Mouse (Mus musculus): Measurements from ENCODE around the gene Camta1. TPM values are rescaled to one million over a fixed set of nuclear protein-coding genes. Genes with fewer than 3 reads are reported as not detected.

Gene Camta1
- polyA plus RNA-seq, 1 experiment from 2014 or later: 150 TPM

- DNase-seq (ENCODE audit: low spot score, missing footprints) (peak; percentile 100), ATAC-seq (ENCODE audit: low FRiP score) (peak; percentile 63)
- Histone ChIP-seq H3K27ac (ENCODE audit: low read depth, low read length) (peak overlapping the region; percentile 88), H3K4me2 (peak overlapping the region; percentile 46), H3K36me3 (ENCODE audit: control insufficient read depth, insufficient read depth, low read length) (no peaks in the 10 kb centered on the region), H3K27me3 (ENCODE audit: control insufficient read depth, insufficient read depth, low read length) (no peaks in the 10 kb centered on the region), H3K9ac (ENCODE audit: low read length) (peak overlapping the region; percentile 52), H3K4me1 (ENCODE audit: control insufficient read depth, insufficient read depth, low read length) (peaks cover 31% of the 10 kb centered on the region), H3K9me3 (ENCODE audit: control insufficient read depth, low read length) (peaks cover 10% of the 10 kb centered on the region; the same call in 1 of the 2 replicates), H3K4me3 (ENCODE audit: low read depth, low read length) (peak overlapping the region; percentile 14; the same call in 1 of the 2 replicates)
- 8% methylated on average over 13 of the region's 13 CpGs for WGBS
Measured at GRCm38 (mm10) chr4:151141196-151141880, 720.3 kb downstream of the Camta1 start.

GRCm38 (mm10) chr4:151140368-151140982 is 721.2 kb downstream of the Camta1 start:
- Histone ChIP-seq H3K36me3 (ENCODE audit: control insufficient read depth, insufficient read depth, low read length) (no peaks in the 10 kb centered on the region), H3K9me3 (ENCODE audit: control insufficient read depth, low read length) (peaks cover 10% of the 10 kb centered on the region; the same call in 1 of the 2 replicates), H3K4me2 (peak overlapping the region; percentile 46), H3K27ac (ENCODE audit: low read depth, low read length) (peak overlapping the region; percentile 94), H3K27me3 (ENCODE audit: control insufficient read depth, insufficient read depth, low read length) (no peaks in the 10 kb centered on the region), H3K4me1 (ENCODE audit: control insufficient read depth, insufficient read depth, low read length) (peaks cover 31% of the 10 kb centered on the region), H3K4me3 (ENCODE audit: low read depth, low read length) (peak overlapping the region; percentile 9), H3K9ac (ENCODE audit: low read length) (peak overlapping the region; percentile 55)
- 3% methylated on average over 20 of the region's 20 CpGs for WGBS
- DNase-seq (ENCODE audit: low spot score, missing footprints): peak; percentile 99
- ATAC-seq (ENCODE audit: low FRiP score): peak; percentile 77

GRCm38 (mm10) chr4:151139053-151139840 is 722.4 kb downstream of the Camta1 start:
- peak; percentile 46 for ATAC-seq (ENCODE audit: low FRiP score)
- WGBS: 2% methylated on average over 20 of the region's 20 CpGs

GRCm38 (mm10) chr4:151138586-151138985 is 723.1 kb downstream of the Camta1 start:
- H3K4me2 ChIP-seq: peak overlapping the region; percentile 4; the same call in 1 of the 2 replicates
- no peaks in the 10 kb centered on the region for H3K9me3 ChIP-seq (ENCODE audit: control insufficient read depth, low read length)
- ATAC-seq (ENCODE audit: low FRiP score) (no peak), DNase-seq (ENCODE audit: low spot score, missing footprints) (no peak)
- WGBS: 26% methylated on average over 2 of the region's 2 CpGs
- H3K36me3 ChIP-seq (ENCODE audit: control insufficient read depth, insufficient read depth, low read length): no peaks in the 10 kb centered on the region
- H3K4me1 ChIP-seq (ENCODE audit: control insufficient read depth, insufficient read depth, low read length): peaks cover 31% of the 10 kb centered on the region
- no peak overlapping the region for H3K27ac ChIP-seq (ENCODE audit: low read depth, low read length)
- H3K27me3 ChIP-seq (ENCODE audit: control insufficient read depth, insufficient read depth, low read length): no peaks in the 10 kb centered on the region
- peak overlapping the region; percentile 0; the same call in 1 of the 2 replicates for H3K9ac ChIP-seq (ENCODE audit: low read length)
- no peak overlapping the region for H3K4me3 ChIP-seq (ENCODE audit: low read depth, low read length)

More at GRCm38 (mm10) chr4:151139053-151139840, 722.4 kb downstream of the Camta1 start:
- peak; percentile 96 for DNase-seq (ENCODE audit: low spot score, missing footprints)
- peak overlapping the region; percentile 10 for H3K4me3 ChIP-seq (ENCODE audit: low read depth, low read length)
- no peaks in the 10 kb centered on the region for H3K27me3 ChIP-seq (ENCODE audit: control insufficient read depth, insufficient read depth, low read length)
- peak overlapping the region; percentile 24 for H3K9ac ChIP-seq (ENCODE audit: low read length)
- H3K36me3 ChIP-seq (ENCODE audit: control insufficient read depth, insufficient read depth, low read length): no peaks in the 10 kb centered on the region
- peak overlapping the region; percentile 94; the same call in 1 of the 2 replicates for H3K27ac ChIP-seq (ENCODE audit: low read depth, low read length)
- peak overlapping the region; percentile 46 for H3K4me2 ChIP-seq
- H3K9me3 ChIP-seq (ENCODE audit: control insufficient read depth, low read length): peaks cover 3% of the 10 kb centered on the region; the same call in 1 of the 2 replicates
- peaks cover 31% of the 10 kb centered on the region for H3K4me1 ChIP-seq (ENCODE audit: control insufficient read depth, insufficient read depth, low read length)

GRCm38 (mm10) chr4:151138135-151138534 is 723.5 kb downstream of the Camta1 start:
- WGBS: 40% methylated on average over 10 of the region's 10 CpGs
- Histone ChIP-seq H3K27ac (ENCODE audit: low read depth, low read length) (no peak overlapping the region), H3K9me3 (ENCODE audit: control insufficient read depth, low read length) (no peaks in the 10 kb centered on the region), H3K4me3 (ENCODE audit: low read depth, low read length) (no peak overlapping the region), H3K9ac (ENCODE audit: low read length) (no peak overlapping the region), H3K4me1 (ENCODE audit: control insufficient read depth, insufficient read depth, low read length) (peaks cover 31% of the 10 kb centered on the region), H3K27me3 (ENCODE audit: control insufficient read depth, insufficient read depth, low read length) (no peaks in the 10 kb centered on the region), H3K36me3 (ENCODE audit: control insufficient read depth, insufficient read depth, low read length) (no peaks in the 10 kb centered on the region), H3K4me2 (no peak overlapping the region)
- DNase-seq (ENCODE audit: low spot score, missing footprints): no peak
- ATAC-seq (ENCODE audit: low FRiP score): no peak

- peaks cover 31% of the 10 kb centered on the region for H3K4me1 ChIP-seq (ENCODE audit: control insufficient read depth, insufficient read depth, low read length)
- no peak overlapping the region for H3K4me3 ChIP-seq (ENCODE audit: low read depth, low read length)
- H3K27ac ChIP-seq (ENCODE audit: low read depth, low read length): no peak overlapping the region
- H3K4me2 ChIP-seq: no peak overlapping the region
- DNase-seq (ENCODE audit: low spot score, missing footprints) (no peak), ATAC-seq (ENCODE audit: low FRiP score) (no peak)
- H3K27me3 ChIP-seq (ENCODE audit: control insufficient read depth, insufficient read depth, low read length): no peaks in the 10 kb centered on the region
- WGBS: 65% methylated on average over 5 of the region's 5 CpGs
- H3K36me3 ChIP-seq (ENCODE audit: control insufficient read depth, insufficient read depth, low read length): no peaks in the 10 kb centered on the region
- H3K9me3 ChIP-seq (ENCODE audit: control insufficient read depth, low read length): no peaks in the 10 kb centered on the region
- no peak overlapping the region for H3K9ac ChIP-seq (ENCODE audit: low read length)
Measured at GRCm38 (mm10) chr4:151137701-151138100, 724.0 kb downstream of the Camta1 start.

GRCm38 (mm10) chr4:151135491-151135890 is 726.2 kb downstream of the Camta1 start:
- Histone ChIP-seq H3K27ac (ENCODE audit: low read depth, low read length) (no peak overlapping the region), H3K4me2 (no peak overlapping the region), H3K4me1 (ENCODE audit: control insufficient read depth, insufficient read depth, low read length) (peaks cover 26% of the 10 kb centered on the region), H3K9me3 (ENCODE audit: control insufficient read depth, low read length) (no peaks in the 10 kb centered on the region), H3K4me3 (ENCODE audit: low read depth, low read length) (no peak overlapping the region), H3K9ac (ENCODE audit: low read length) (no peak overlapping the region), H3K27me3 (ENCODE audit: control insufficient read depth, insufficient read depth, low read length) (no peaks in the 10 kb centered on the region), H3K36me3 (ENCODE audit: control insufficient read depth, insufficient read depth, low read length) (no peaks in the 10 kb centered on the region)
- WGBS: 90% methylated on average over 8 of the region's 8 CpGs
- no peak for ATAC-seq (ENCODE audit: low FRiP score)
- DNase-seq (ENCODE audit: low spot score, missing footprints): no peak

GRCm38 (mm10) chr4:151133760-151134159 is 727.9 kb downstream of the Camta1 start:
- Histone ChIP-seq H3K9me3 (ENCODE audit: control insufficient read depth, low read length) (no peaks in the 10 kb centered on the region), H3K4me3 (ENCODE audit: low read depth, low read length) (no peak overlapping the region), H3K9ac (ENCODE audit: low read length) (no peak overlapping the region), H3K27ac (ENCODE audit: low read depth, low read length) (no peak overlapping the region), H3K27me3 (ENCODE audit: control insufficient read depth, insufficient read depth, low read length) (no peaks in the 10 kb centered on the region; the same call in 1 of the 2 replicates), H3K36me3 (ENCODE audit: control insufficient read depth, insufficient read depth, low read length) (no peaks in the 10 kb centered on the region), H3K4me2 (no peak overlapping the region), H3K4me1 (ENCODE audit: control insufficient read depth, insufficient read depth, low read length) (peaks cover 21% of the 10 kb centered on the region)
- ATAC-seq (ENCODE audit: low FRiP score) (no peak), DNase-seq (ENCODE audit: low spot score, missing footprints) (no peak)
- WGBS: 70% methylated on average over 4 of the region's 4 CpGs
